ENCODE assay signal across 39 mouse cellular contexts in the genomic region with DNA sequence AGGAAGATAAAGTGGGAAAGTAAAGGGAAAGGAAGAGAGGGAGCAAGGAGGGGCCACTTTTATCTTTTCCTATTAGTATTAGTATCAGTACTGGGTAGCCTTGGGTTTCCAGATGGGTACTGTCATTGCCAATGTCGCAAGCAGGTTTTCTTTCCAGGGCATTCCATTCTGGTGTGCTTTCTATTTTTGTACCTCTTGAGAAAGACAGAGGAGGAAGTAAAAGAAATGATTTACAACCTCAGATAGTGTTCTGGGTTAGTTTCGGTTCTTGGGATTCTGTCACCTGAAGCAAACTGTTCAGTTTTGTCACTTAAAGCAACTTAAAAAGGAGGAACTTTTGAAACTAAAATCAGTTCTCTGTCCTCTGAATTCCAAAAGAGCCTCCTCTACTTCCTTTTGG. TPM values are rescaled to one million over a fixed set of nuclear protein-coding genes. Genes with fewer than 3 reads are reported as not detected.
DNase-seq lines count a peak whose midpoint lies in the region; ATAC-seq and TF ChIP-seq lines count a peak whose summit lies in the region.
"Had no signal": no experiment of that assay in that cellular context is flagged by ENCODE, and none has a peak within 500 bp of the region (broad histone marks: within the 10 kb centered on the region; RNA-seq: fewer than 3 reads in every experiment).

No protein-coding gene starts in this region.

- peak; percentile 4 for DNase-seq in adrenal gland, adult 2 months
- DNase-seq in adrenal gland, postnatal 4 days (ENCODE audit: low spot score in 2 of 2), result no peak
- DNase-seq in lung, postnatal 25 days (ENCODE audit: low spot score), result peak; percentile 18
- no peak for DNase-seq in lung, postnatal 4 days
- no peak for DNase-seq in kidney, adult 8-10 months
- no peak for DNase-seq in layer of hippocampus, adult 2 months (ENCODE audit: low spot score in 2 of 2)
- DNase-seq: cerebellum, adult 11-12 months; cerebellum, adult 9-11 months; gastrocnemius, adult 2 months; gastrocnemius, postnatal 36 days; heart, postnatal 10 days; kidney, adult 11 months; kidney, postnatal 36 days; liver, embryonic 13.5 days; right cerebral cortex, adult 18-20 months; spleen, adult 18-20 months; thymus, postnatal 14 days had no signal

- no peak for TF ChIP-seq CTCF in layer of hippocampus, adult 2 months (conservative IDR thresholded peaks at IDR 0.05)

- H3K4me3 ChIP-seq in layer of hippocampus, adult 2 months, result no peak overlapping the region
- H3K4me3 ChIP-seq: embryonic facial prominence, embryonic 13.5 days; forebrain, embryonic 10.5 days; forebrain, embryonic 15.5 days; gastrocnemius, adult 2 months; heart, embryonic 13.5 days; limb, embryonic 10.5 days; limb, embryonic 15.5 days; liver, embryonic 13.5 days had no signal

- ATAC-seq in megakaryocyte, adult 5-6 weeks (ENCODE audit: poor library complexity, severe bottlenecking), result peak; percentile 62
- ATAC-seq: forebrain, embryonic 15.5 days; inflammation-experienced regulatory T-cells, adult 6 months; midbrain, embryonic 16.5 days; Patski had no signal

- no peak overlapping the region for H3K27ac ChIP-seq in layer of hippocampus, adult 2 months
- H3K27ac ChIP-seq: embryonic facial prominence, embryonic 13.5 days; forebrain, embryonic 10.5 days; forebrain, embryonic 15.5 days; gastrocnemius, adult 2 months; heart, embryonic 13.5 days; hindbrain, embryonic 14.5 days; limb, embryonic 10.5 days; limb, embryonic 15.5 days; liver, embryonic 13.5 days had no signal

RNA-seq across cellular contexts. Expression of a gene that starts 6.1 kb away (rescaled TPM):
- not detected for total RNA-seq in adrenal gland, adult 2 months (2021)
- not detected in 2 replicates for polyA plus RNA-seq in adrenal gland, adult 2 months (2012; rRNA removed)
- not detected for total RNA-seq in adrenal gland, postnatal 4 days (2021)
- not detected in 2 replicates for total RNA-seq in megakaryocyte, adult 5-6 weeks (2015)
- not detected in 2 replicates for total RNA-seq in megakaryocyte, adult 5-6 weeks (2017)
- under 1 TPM; 0.33 to 0.39 TPM for total RNA-seq in layer of hippocampus, adult 2 months (2021)
- total RNA-seq: heart, adult 8-10 months; heart, postnatal 10 days; hematopoietic stem cell, adult 5-6 weeks; left cerebral cortex, postnatal 10 days; neutrophil, adult 5-6 weeks had no signal
- polyA plus RNA-seq: embryonic facial prominence, embryonic 13.5 days; forebrain, embryonic 10.5 days; forebrain, embryonic 15.5 days; G1E; heart, embryonic 13.5 days; hindbrain, embryonic 14.5 days; inflammation-experienced regulatory T-cells, adult 6 months; kidney, embryonic 16.5 days; limb, embryonic 10.5 days; liver, embryonic 13.5 days; midbrain, embryonic 11.5 days; midbrain, embryonic 16.5 days; neural tube, embryonic 11.5 days; Patski; stomach, embryonic 16.5 days had no signal

RNA-seq across cellular contexts. Expression of a gene that starts 24.4 kb away (rescaled TPM):
- total RNA-seq in adrenal gland, adult 2 months (2021), result 10 to 100 TPM; 60.0 to 69.0 TPM
- 5.7 and 6.7 TPM in 2 replicates for polyA plus RNA-seq in adrenal gland, adult 2 months (2012; rRNA removed)
- 10 to 100 TPM; 78.7 to 83.4 TPM for total RNA-seq in adrenal gland, postnatal 4 days (2021)
- total RNA-seq in megakaryocyte, adult 5-6 weeks (2015), result 75.3 and 94.6 TPM in 2 replicates
- total RNA-seq in megakaryocyte, adult 5-6 weeks (2017), result 89.5 and 99.6 TPM in 2 replicates
- total RNA-seq in layer of hippocampus, adult 2 months (2021), result 10 to 100 TPM; 37.3 to 38.8 TPM

RNA-seq across cellular contexts. Expression of a gene that starts 53.5 kb away (rescaled TPM):
- not detected for total RNA-seq in adrenal gland, adult 2 months (2021)
- not detected in 2 replicates for polyA plus RNA-seq in adrenal gland, adult 2 months (2012; rRNA removed)
- total RNA-seq in adrenal gland, postnatal 4 days (2021), result not detected
- total RNA-seq in megakaryocyte, adult 5-6 weeks (2015), result 0.46 TPM in 1 of 2 replicates, not detected in the other
- not detected in 2 replicates for total RNA-seq in megakaryocyte, adult 5-6 weeks (2017)
- total RNA-seq in layer of hippocampus, adult 2 months (2021), result not detected
- total RNA-seq: G1E; gastrocnemius, adult 2 months; gastrocnemius, postnatal 36 days; heart, adult 8-10 months; heart, postnatal 10 days; hematopoietic stem cell, adult 5-6 weeks; layer of hippocampus, adult 8-10 months; left cerebral cortex, postnatal 10 days; neutrophil, adult 5-6 weeks had no signal
- polyA plus RNA-seq: embryonic facial prominence, embryonic 13.5 days; forebrain, embryonic 10.5 days; forebrain, embryonic 15.5 days; frontal cortex, adult 2 months; G1E; heart, embryonic 13.5 days; hindbrain, embryonic 14.5 days; inflammation-experienced regulatory T-cells, adult 6 months; kidney, embryonic 16.5 days; limb, embryonic 10.5 days; limb, embryonic 15.5 days; liver, embryonic 13.5 days; midbrain, embryonic 11.5 days; midbrain, embryonic 16.5 days; neural tube, embryonic 11.5 days; Patski; stomach, embryonic 16.5 days had no signal

Comparison
In these comparisons a context has a peak if more than half of its experiments do, and no peak if none do; other contexts are left out.
1. DNase-seq: peak in adrenal gland, adult 2 months (single experiment) and lung, postnatal 25 days (single experiment); none in adrenal gland, postnatal 4 days (0 of 2), lung, postnatal 4 days (0 of 2), kidney, adult 8-10 months (0 of 2) and layer of hippocampus, adult 2 months (0 of 2).